Mouse (Mus musculus): ENCODE results near the gene Slc9a8. TPM values are rescaled to one million over a fixed set of nuclear protein-coding genes. Genes with fewer than 3 reads are reported as not detected.

The Slc9a8 gene
- polyA plus RNA-seq (2016; fragmentation: Nextera tagmentation; extraction: Ambion mirVana) = 26.5 and 26.7 TPM in 2 replicates

- Histone ChIP-seq H3K27me3 (no peaks in the 10 kb centered on the region), H3K4me1 (peaks cover 20% of the 10 kb centered on the region), H3K27ac (peak within 1 kb of the TSS; percentile 98), H3K36me3 (replicated peaks) (peaks cover 27% of the 10 kb centered on the region), H3K4me3 (replicated peaks) (peak within 1 kb of the TSS; percentile 88), H3K9ac (peak within 1 kb of the TSS; percentile 85), H3K9me3 (no peaks in the 10 kb centered on the region), H3K4me2 (peak within 1 kb of the TSS; percentile 82)
- under 1% methylated on average over 66 of the region's 66 CpGs for whole genome bisulfite sequencing
- peak; percentile 97 for ATAC-seq (ENCODE audit: low FRiP score)
Measured at GRCm38 (mm10) chr2:167421330-167422149, at the start of gene Slc9a8. TSS of gene Slc9a8 (plus strand) at chr2:167421712.

GRCm38 (mm10) chr2:167373266-167373665 is 48.2 kb upstream of the Slc9a8 start:
- ATAC-seq (ENCODE audit: low FRiP score) = no peak
- no peaks in the 10 kb centered on the region for H3K36me3 ChIP-seq (replicated peaks)
- H3K4me1 ChIP-seq = no peaks in the 10 kb centered on the region
- 88% methylated on average over 5 of the region's 5 CpGs for whole genome bisulfite sequencing
- no peak overlapping the region for H3K27ac ChIP-seq
- no peak overlapping the region for H3K4me2 ChIP-seq
- H3K9ac ChIP-seq = 0 out of 2 replicates have a peak overlapping the region, but pooled peaks have one; percentile 12
- no peaks in the 10 kb centered on the region for H3K9me3 ChIP-seq
- no peaks in the 10 kb centered on the region for H3K27me3 ChIP-seq
- no peak overlapping the region for H3K4me3 ChIP-seq (replicated peaks)

- WGBS = 90% methylated on average over 12 of the region's 12 CpGs
- Histone ChIP-seq H3K4me1 (no peaks in the 10 kb centered on the region; the same call in 1 of the 2 replicates), H3K27ac (no peak overlapping the region), H3K36me3 (replicated peaks) (no peaks in the 10 kb centered on the region), H3K9me3 (no peaks in the 10 kb centered on the region), H3K4me3 (replicated peaks) (no peak overlapping the region), H3K27me3 (no peaks in the 10 kb centered on the region), H3K9ac (no peak overlapping the region), H3K4me2 (no peak overlapping the region)
- ATAC-seq (ENCODE audit: low FRiP score) = no peak
Measured at GRCm38 (mm10) chr2:167374191-167374805, 47.2 kb upstream of the Slc9a8 start.

- Histone ChIP-seq H3K27ac (no peak overlapping the region), H3K27me3 (no peaks in the 10 kb centered on the region), H3K4me1 (no peaks in the 10 kb centered on the region; the same call in 1 of the 2 replicates), H3K4me3 (replicated peaks) (no peak overlapping the region), H3K9me3 (no peaks in the 10 kb centered on the region), H3K9ac (no peak overlapping the region), H3K4me2 (no peak overlapping the region), H3K36me3 (replicated peaks) (no peaks in the 10 kb centered on the region)
- 80% methylated on average over 9 of the region's 9 CpGs for WGBS
- ATAC-seq (ENCODE audit: low FRiP score) = no peak
Measured at GRCm38 (mm10) chr2:167375135-167375534, 46.4 kb upstream of the Slc9a8 start.

GRCm38 (mm10) chr2:167375688-167376087 is 45.8 kb upstream of the Slc9a8 start:
- no peak overlapping the region for H3K4me2 ChIP-seq
- no peaks in the 10 kb centered on the region for H3K36me3 ChIP-seq (replicated peaks)
- no peak overlapping the region for H3K4me3 ChIP-seq (replicated peaks)
- H3K27ac ChIP-seq = no peak overlapping the region
- no peak for ATAC-seq (ENCODE audit: low FRiP score)
- H3K9me3 ChIP-seq = no peaks in the 10 kb centered on the region
- WGBS = 95% methylated on average over 5 of the region's 5 CpGs
- no peaks in the 10 kb centered on the region; the same call in 1 of the 2 replicates for H3K4me1 ChIP-seq
- H3K27me3 ChIP-seq = no peaks in the 10 kb centered on the region
- no peak overlapping the region for H3K9ac ChIP-seq

GRCm38 (mm10) chr2:167376160-167376564 is 45.4 kb upstream of the Slc9a8 start:
- Histone ChIP-seq H3K9ac (no peak overlapping the region), H3K36me3 (replicated peaks) (no peaks in the 10 kb centered on the region), H3K4me2 (no peak overlapping the region), H3K4me1 (no peaks in the 10 kb centered on the region; the same call in 1 of the 2 replicates), H3K9me3 (no peaks in the 10 kb centered on the region), H3K4me3 (replicated peaks) (no peak overlapping the region), H3K27ac (no peak overlapping the region), H3K27me3 (no peaks in the 10 kb centered on the region)
- 76% methylated on average over 8 of the region's 8 CpGs for WGBS
- ATAC-seq (ENCODE audit: low FRiP score) = no peak

GRCm38 (mm10) chr2:167377697-167378096 is 43.8 kb upstream of the Slc9a8 start:
- 76% methylated on average over 3 of the region's 3 CpGs for WGBS
- H3K27me3 ChIP-seq = no peaks in the 10 kb centered on the region

GRCm38 (mm10) chr2:167378972-167379371 is 42.5 kb upstream of the Slc9a8 start:
- WGBS = 58% methylated on average over 4 of the region's 4 CpGs
- no peaks in the 10 kb centered on the region for H3K9me3 ChIP-seq
- no peaks in the 10 kb centered on the region; the same call in 1 of the 2 replicates for H3K4me1 ChIP-seq
- ATAC-seq (ENCODE audit: low FRiP score) = no peak
- H3K27ac ChIP-seq = no peak overlapping the region
- H3K4me2 ChIP-seq = no peak overlapping the region
- H3K9ac ChIP-seq = no peak overlapping the region
- H3K27me3 ChIP-seq = no peaks in the 10 kb centered on the region
- H3K4me3 ChIP-seq (replicated peaks) = no peak overlapping the region
- H3K36me3 ChIP-seq (replicated peaks) = no peaks in the 10 kb centered on the region

More at GRCm38 (mm10) chr2:167377697-167378096, 43.8 kb upstream of the Slc9a8 start:
- H3K9me3 ChIP-seq = no peaks in the 10 kb centered on the region
- no peak overlapping the region for H3K4me3 ChIP-seq (replicated peaks)
- no peak overlapping the region for H3K9ac ChIP-seq
- no peaks in the 10 kb centered on the region for H3K36me3 ChIP-seq (replicated peaks)
- no peak for ATAC-seq (ENCODE audit: low FRiP score)
- H3K4me2 ChIP-seq = no peak overlapping the region
- H3K27ac ChIP-seq = no peak overlapping the region
- H3K4me1 ChIP-seq = no peaks in the 10 kb centered on the region; the same call in 1 of the 2 replicates

- H3K4me1 ChIP-seq = no peaks in the 10 kb centered on the region; the same call in 1 of the 2 replicates
- H3K9me3 ChIP-seq = no peaks in the 10 kb centered on the region
- H3K27me3 ChIP-seq = no peaks in the 10 kb centered on the region
- H3K9ac ChIP-seq = no peak overlapping the region
- no peaks in the 10 kb centered on the region for H3K36me3 ChIP-seq (replicated peaks)
- ATAC-seq (ENCODE audit: low FRiP score) = no peak
- no peak overlapping the region for H3K4me2 ChIP-seq
- no peak overlapping the region for H3K27ac ChIP-seq
- no peak overlapping the region for H3K4me3 ChIP-seq (replicated peaks)
- WGBS = 66% methylated on average over 7 of the region's 7 CpGs
Measured at GRCm38 (mm10) chr2:167380615-167381285, 40.8 kb upstream of the Slc9a8 start.

- H3K27ac ChIP-seq = no peak overlapping the region
- H3K4me2 ChIP-seq = no peak overlapping the region
- H3K4me1 ChIP-seq = no peaks in the 10 kb centered on the region; the same call in 1 of the 2 replicates
- H3K9ac ChIP-seq = no peak overlapping the region
- no peaks in the 10 kb centered on the region for H3K36me3 ChIP-seq (replicated peaks)
- ATAC-seq (ENCODE audit: low FRiP score) = no peak
- H3K9me3 ChIP-seq = no peaks in the 10 kb centered on the region
- H3K27me3 ChIP-seq = no peaks in the 10 kb centered on the region
- 83% methylated on average over 7 of the region's 7 CpGs for WGBS
- no peak overlapping the region for H3K4me3 ChIP-seq (replicated peaks)
Measured at GRCm38 (mm10) chr2:167381596-167381995, 39.9 kb upstream of the Slc9a8 start.

GRCm38 (mm10) chr2:167382389-167382788 is 39.1 kb upstream of the Slc9a8 start:
- no peaks in the 10 kb centered on the region; the same call in 1 of the 2 replicates for H3K4me1 ChIP-seq
- no peaks in the 10 kb centered on the region for H3K9me3 ChIP-seq
- H3K9ac ChIP-seq = no peak overlapping the region
- H3K36me3 ChIP-seq (replicated peaks) = no peaks in the 10 kb centered on the region
- 90% methylated on average over 7 of the region's 7 CpGs for WGBS
- H3K4me2 ChIP-seq = no peak overlapping the region
- no peak overlapping the region for H3K4me3 ChIP-seq (replicated peaks)
- H3K27me3 ChIP-seq = no peaks in the 10 kb centered on the region
- no peak overlapping the region for H3K27ac ChIP-seq
- no peak for ATAC-seq (ENCODE audit: low FRiP score)

- Histone ChIP-seq H3K9ac (no peak overlapping the region), H3K27me3 (no peaks in the 10 kb centered on the region), H3K36me3 (replicated peaks) (no peaks in the 10 kb centered on the region), H3K27ac (no peak overlapping the region), H3K4me2 (no peak overlapping the region), H3K4me1 (no peaks in the 10 kb centered on the region; the same call in 1 of the 2 replicates), H3K9me3 (no peaks in the 10 kb centered on the region), H3K4me3 (replicated peaks) (no peak overlapping the region)
- ATAC-seq (ENCODE audit: low FRiP score) = no peak
- WGBS = 93% methylated on average over 13 of the region's 13 CpGs
Measured at GRCm38 (mm10) chr2:167383666-167384083, 37.8 kb upstream of the Slc9a8 start.

All from forebrain, embryonic 12.5 days (tissue).